Mouse (Mus musculus): Measurements from ENCODE around the gene Ccdc92b. TPM values are rescaled to one million over a fixed set of nuclear protein-coding genes. Genes with fewer than 3 reads are reported as not detected.
A peak's percentile ranks its signal among the peaks of the same experiment; 100 is the strongest.

Ccdc92b gene
- polyA plus RNA-seq, 1 experiment from 2014 or later: 0.85 TPM

- Histone ChIP-seq H3K9me3 (ENCODE audit: control insufficient read depth, low read length) (no peaks in the 10 kb centered on the region), H3K36me3 (ENCODE audit: control insufficient read depth, insufficient read depth, low read length) (no peaks in the 10 kb centered on the region), H3K27ac (replicated peaks; ENCODE audit: low read depth, low read length) (no peak overlapping the region), H3K4me2 (ENCODE audit: low read depth, severe bottlenecking) (no peak overlapping the region), H3K4me1 (ENCODE audit: control insufficient read depth, insufficient read depth, low read length) (no peaks in the 10 kb centered on the region), H3K9ac (ENCODE audit: low read length) (no peak overlapping the region), H3K4me3 (ENCODE audit: low read depth, low read length) (no peak overlapping the region), H3K27me3 (ENCODE audit: control insufficient read depth, insufficient read depth, low read length) (no peaks in the 10 kb centered on the region)
- ATAC-seq (ENCODE audit: insufficient number of reproducible peaks, low FRiP score, low TSS enrichment, low read depth) (no peak), DNase-seq (ENCODE audit: low spot score) (no peak)
Measured at GRCm38 (mm10) chr11:74597990-74598337, 21.4 kb upstream of the Ccdc92b start.

- ATAC-seq (ENCODE audit: insufficient number of reproducible peaks, low FRiP score, low TSS enrichment, low read depth): no peak
Measured at GRCm38 (mm10) chr11:74602286-74602685, 17.1 kb upstream of the Ccdc92b start.

DNA sequence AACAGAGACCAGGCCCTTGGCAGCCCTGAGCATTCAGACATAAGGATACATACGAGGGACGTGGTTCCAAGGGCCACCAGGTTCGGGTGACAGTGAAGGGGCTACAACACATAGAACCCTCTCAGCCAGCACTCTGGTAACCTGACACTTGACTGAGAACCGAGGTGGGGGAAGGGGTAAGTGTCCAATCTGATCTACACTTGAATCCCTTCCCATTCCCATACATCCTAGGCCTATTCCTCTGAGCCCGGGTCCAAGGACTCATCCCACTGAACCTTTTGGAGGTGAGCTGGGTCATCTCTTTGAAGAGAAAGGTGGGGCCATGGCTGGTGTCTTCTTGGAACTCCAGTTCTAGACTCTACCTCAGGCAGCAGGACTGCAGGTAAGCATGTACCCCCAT, 9.3 kb upstream of the Ccdc92b start:
- DNase-seq (ENCODE audit: low spot score): no peak
- Histone ChIP-seq H3K4me1 (ENCODE audit: control insufficient read depth, insufficient read depth, low read length) (peaks cover 5% of the 10 kb centered on the region; the same call in 1 of the 2 replicates), H3K9ac (ENCODE audit: low read length) (no peak overlapping the region), H3K27ac (replicated peaks; ENCODE audit: low read depth, low read length) (no peak overlapping the region), H3K4me3 (ENCODE audit: low read depth, low read length) (peak overlapping the region; percentile 24; the same call in 1 of the 2 replicates), H3K4me2 (ENCODE audit: low read depth, severe bottlenecking) (no peak overlapping the region), H3K9me3 (ENCODE audit: control insufficient read depth, low read length) (no peaks in the 10 kb centered on the region), H3K27me3 (ENCODE audit: control insufficient read depth, insufficient read depth, low read length) (peaks cover 27% of the 10 kb centered on the region), H3K36me3 (ENCODE audit: control insufficient read depth, insufficient read depth, low read length) (no peaks in the 10 kb centered on the region)
- 17% methylated on average over 5 of the region's 5 CpGs for WGBS
- no peak for ATAC-seq (ENCODE audit: insufficient number of reproducible peaks, low FRiP score, low TSS enrichment, low read depth)

More at GRCm38 (mm10) chr11:74602286-74602685, 17.1 kb upstream of the Ccdc92b start:
- H3K9me3 ChIP-seq (ENCODE audit: control insufficient read depth, low read length): no peaks in the 10 kb centered on the region
- no peak overlapping the region for H3K27ac ChIP-seq (replicated peaks; ENCODE audit: low read depth, low read length)
- WGBS: 94% methylated on average over 1 of the region's 1 CpGs
- DNase-seq (ENCODE audit: low spot score): no peak
- no peak overlapping the region for H3K4me2 ChIP-seq (ENCODE audit: low read depth, severe bottlenecking)
- H3K4me1 ChIP-seq (ENCODE audit: control insufficient read depth, insufficient read depth, low read length): no peaks in the 10 kb centered on the region
- no peak overlapping the region for H3K9ac ChIP-seq (ENCODE audit: low read length)
- no peaks in the 10 kb centered on the region for H3K36me3 ChIP-seq (ENCODE audit: control insufficient read depth, insufficient read depth, low read length)
- H3K27me3 ChIP-seq (ENCODE audit: control insufficient read depth, insufficient read depth, low read length): no peaks in the 10 kb centered on the region
- no peak overlapping the region for H3K4me3 ChIP-seq (ENCODE audit: low read depth, low read length)

DNA sequence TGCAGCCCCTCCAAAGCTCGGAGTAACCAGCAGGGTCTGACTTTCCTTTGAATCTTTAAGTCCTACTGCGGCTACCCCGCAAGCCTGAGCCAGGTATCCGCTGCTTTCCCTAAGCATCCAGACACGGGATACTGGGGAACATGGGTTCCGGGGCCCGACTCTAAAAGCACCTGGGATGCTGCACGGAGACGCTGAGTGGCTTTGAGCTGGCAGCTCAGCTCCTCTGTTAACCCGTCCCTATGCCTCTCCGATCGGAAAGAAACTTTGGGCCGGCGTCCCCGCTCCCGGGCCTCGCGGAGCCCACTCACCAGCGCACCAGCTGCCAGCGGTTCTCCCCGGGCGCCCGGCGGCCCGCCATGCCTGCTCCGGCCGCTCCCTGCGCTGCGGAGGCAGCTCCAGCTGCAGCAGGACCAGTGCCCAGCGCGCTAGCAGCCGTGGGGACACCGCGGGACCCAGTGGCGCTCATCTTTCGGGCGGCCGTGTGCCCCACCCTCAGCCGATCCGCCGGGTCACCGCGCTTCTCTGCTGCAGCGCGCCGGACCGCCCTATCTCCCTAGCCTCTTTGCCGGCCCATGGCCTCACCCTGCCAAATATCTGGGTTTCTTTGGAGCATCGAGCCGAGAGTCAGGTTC, 8.7 kb upstream of the Ccdc92b start, which contains the start of gene Rap1gap2:
Rap1gap2 (minus strand) TSS at position 371 of the 632 bp plus-strand sequence.
- no peaks in the 10 kb centered on the region for H3K9me3 ChIP-seq (ENCODE audit: control insufficient read depth, low read length)
- H3K27me3 ChIP-seq (ENCODE audit: control insufficient read depth, insufficient read depth, low read length): peaks cover 27% of the 10 kb centered on the region
- H3K9ac ChIP-seq (ENCODE audit: low read length): no peak within 1 kb of the TSS
- peak within 1 kb of the TSS; percentile 24 for H3K4me3 ChIP-seq (ENCODE audit: low read depth, low read length)
- H3K4me2 ChIP-seq (ENCODE audit: low read depth, severe bottlenecking): peak within 1 kb of the TSS; percentile 50
- DNase-seq (ENCODE audit: low spot score) (peak; percentile 49), ATAC-seq (ENCODE audit: insufficient number of reproducible peaks, low FRiP score, low TSS enrichment, low read depth) (no peak)
- peaks cover 5% of the 10 kb centered on the region; the same call in 1 of the 2 replicates for H3K4me1 ChIP-seq (ENCODE audit: control insufficient read depth, insufficient read depth, low read length)
- under 1% methylated on average over 50 of the region's 50 CpGs for WGBS
- no peaks in the 10 kb centered on the region for H3K36me3 ChIP-seq (ENCODE audit: control insufficient read depth, insufficient read depth, low read length)
- no peak within 1 kb of the TSS for H3K27ac ChIP-seq (replicated peaks; ENCODE audit: low read depth, low read length)

DNA sequence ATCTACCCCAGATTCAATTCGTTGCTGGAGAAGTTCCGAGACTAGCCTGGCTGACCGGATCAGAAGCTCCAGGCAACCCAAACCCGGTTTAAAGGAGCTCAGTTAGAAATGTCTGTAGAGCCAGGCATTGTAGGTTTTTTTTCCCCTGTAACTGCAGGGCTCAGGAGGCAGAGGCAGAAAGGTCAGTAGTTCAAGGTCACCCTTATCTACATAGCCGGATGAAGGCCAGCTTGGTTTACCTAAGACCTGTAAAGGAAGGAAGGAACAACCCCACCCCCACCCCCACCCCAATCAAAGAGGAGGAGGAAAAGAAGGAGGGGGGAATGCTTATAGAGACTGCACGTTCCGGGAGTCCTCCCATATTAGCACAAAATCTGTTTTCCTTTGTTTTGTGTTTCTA, 8.0 kb upstream of the Ccdc92b start:
- H3K36me3 ChIP-seq (ENCODE audit: control insufficient read depth, insufficient read depth, low read length): no peaks in the 10 kb centered on the region
- DNase-seq (ENCODE audit: low spot score) (peak; percentile 30), ATAC-seq (ENCODE audit: insufficient number of reproducible peaks, low FRiP score, low TSS enrichment, low read depth) (no peak)
- H3K4me3 ChIP-seq (ENCODE audit: low read depth, low read length): no peak overlapping the region
- no peak overlapping the region for H3K27ac ChIP-seq (replicated peaks; ENCODE audit: low read depth, low read length)
- H3K9me3 ChIP-seq (ENCODE audit: control insufficient read depth, low read length): no peaks in the 10 kb centered on the region
- H3K9ac ChIP-seq (ENCODE audit: low read length): no peak overlapping the region
- H3K4me2 ChIP-seq (ENCODE audit: low read depth, severe bottlenecking): no peak overlapping the region
- peaks cover 27% of the 10 kb centered on the region for H3K27me3 ChIP-seq (ENCODE audit: control insufficient read depth, insufficient read depth, low read length)
- peaks cover 5% of the 10 kb centered on the region; the same call in 1 of the 2 replicates for H3K4me1 ChIP-seq (ENCODE audit: control insufficient read depth, insufficient read depth, low read length)
- WGBS: 22% methylated on average over 7 of the region's 7 CpGs

DNA sequence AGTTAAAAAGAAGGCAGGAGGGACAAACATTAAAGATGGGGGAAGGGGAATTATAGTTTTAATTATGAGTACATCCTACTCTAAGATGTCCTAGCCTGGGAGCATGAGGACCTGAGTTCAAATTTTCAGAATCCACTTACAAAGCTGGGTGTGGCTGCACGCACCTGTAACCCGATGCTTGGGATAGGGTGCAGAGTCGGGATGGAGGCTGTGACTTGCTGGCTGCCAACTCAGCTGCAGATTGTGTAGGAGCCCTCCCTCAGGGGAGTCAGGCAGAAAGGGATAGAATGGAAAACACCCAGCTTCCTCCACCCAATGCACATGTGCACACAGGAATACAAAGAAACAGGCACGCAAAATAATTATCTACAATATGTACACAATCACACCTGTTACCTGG, 6.0 kb upstream of the Ccdc92b start:
- no peak for ATAC-seq (ENCODE audit: insufficient number of reproducible peaks, low FRiP score, low TSS enrichment, low read depth)
- Histone ChIP-seq H3K4me3 (ENCODE audit: low read depth, low read length) (no peak overlapping the region), H3K27ac (replicated peaks; ENCODE audit: low read depth, low read length) (no peak overlapping the region), H3K36me3 (ENCODE audit: control insufficient read depth, insufficient read depth, low read length) (no peaks in the 10 kb centered on the region), H3K4me1 (ENCODE audit: control insufficient read depth, insufficient read depth, low read length) (peaks cover 5% of the 10 kb centered on the region; the same call in 1 of the 2 replicates), H3K27me3 (ENCODE audit: control insufficient read depth, insufficient read depth, low read length) (peaks cover 27% of the 10 kb centered on the region), H3K9ac (ENCODE audit: low read length) (no peak overlapping the region), H3K9me3 (ENCODE audit: control insufficient read depth, low read length) (no peaks in the 10 kb centered on the region), H3K4me2 (ENCODE audit: low read depth, severe bottlenecking) (no peak overlapping the region)
- no peak for DNase-seq (ENCODE audit: low spot score)
- WGBS: 66% methylated on average over 4 of the region's 4 CpGs

DNA sequence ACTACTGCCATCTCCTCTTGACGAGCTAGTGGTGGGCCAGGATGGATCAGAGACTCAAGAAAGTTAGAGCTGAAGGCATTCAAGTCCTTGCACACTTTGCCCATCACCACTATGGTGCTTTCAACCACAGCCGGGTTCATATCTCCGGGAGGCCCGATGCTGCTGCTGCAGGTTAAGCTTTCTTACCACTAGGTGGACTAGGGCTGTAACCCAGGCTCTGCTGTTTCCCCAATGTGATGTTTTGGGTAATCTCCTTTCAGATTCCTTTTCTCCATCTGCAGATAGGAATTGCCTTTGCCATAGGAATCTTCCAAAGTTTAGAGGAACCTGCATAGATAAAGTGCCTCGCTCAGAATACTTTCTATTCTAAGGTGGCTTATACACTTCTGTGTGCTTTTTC, 3.8 kb upstream of the Ccdc92b start:
- ATAC-seq (ENCODE audit: insufficient number of reproducible peaks, low FRiP score, low TSS enrichment, low read depth) (no peak), DNase-seq (ENCODE audit: low spot score) (no peak)
- peaks cover 4% of the 10 kb centered on the region; the same call in 1 of the 2 replicates for H3K4me1 ChIP-seq (ENCODE audit: control insufficient read depth, insufficient read depth, low read length)
- H3K4me3 ChIP-seq (ENCODE audit: low read depth, low read length): no peak overlapping the region
- H3K9me3 ChIP-seq (ENCODE audit: control insufficient read depth, low read length): no peaks in the 10 kb centered on the region
- WGBS: 53% methylated on average over 5 of the region's 5 CpGs
- no peaks in the 10 kb centered on the region for H3K36me3 ChIP-seq (ENCODE audit: control insufficient read depth, insufficient read depth, low read length)
- H3K27ac ChIP-seq (replicated peaks; ENCODE audit: low read depth, low read length): no peak overlapping the region
- H3K9ac ChIP-seq (ENCODE audit: low read length): no peak overlapping the region
- H3K4me2 ChIP-seq (ENCODE audit: low read depth, severe bottlenecking): no peak overlapping the region
- peaks cover 31% of the 10 kb centered on the region for H3K27me3 ChIP-seq (ENCODE audit: control insufficient read depth, insufficient read depth, low read length)

- H3K36me3 ChIP-seq (ENCODE audit: control insufficient read depth, insufficient read depth, low read length): no peaks in the 10 kb centered on the region
- WGBS: 3% methylated on average over 16 of the region's 16 CpGs
- H3K4me3 ChIP-seq (ENCODE audit: low read depth, low read length): peak overlapping the region; percentile 20
- ATAC-seq (ENCODE audit: insufficient number of reproducible peaks, low FRiP score, low TSS enrichment, low read depth) (no peak), DNase-seq (ENCODE audit: low spot score) (no peak)
- peak overlapping the region; percentile 45; the same call in 1 of the 2 replicates for H3K4me2 ChIP-seq (ENCODE audit: low read depth, severe bottlenecking)
- no peak overlapping the region for H3K9ac ChIP-seq (ENCODE audit: low read length)
- H3K27me3 ChIP-seq (ENCODE audit: control insufficient read depth, insufficient read depth, low read length): peaks cover 20% of the 10 kb centered on the region
- H3K4me1 ChIP-seq (ENCODE audit: control insufficient read depth, insufficient read depth, low read length): no peaks in the 10 kb centered on the region
- no peak overlapping the region for H3K27ac ChIP-seq (replicated peaks; ENCODE audit: low read depth, low read length)
- H3K9me3 ChIP-seq (ENCODE audit: control insufficient read depth, low read length): no peaks in the 10 kb centered on the region
Measured at GRCm38 (mm10) chr11:74619956-74620300, 523 bp downstream of the Ccdc92b start.

Measured in limb, embryonic 11.5 days (tissue).